Comparison of ENCODE assay signal across 7 mouse cellular contexts in the genomic region with DNA sequence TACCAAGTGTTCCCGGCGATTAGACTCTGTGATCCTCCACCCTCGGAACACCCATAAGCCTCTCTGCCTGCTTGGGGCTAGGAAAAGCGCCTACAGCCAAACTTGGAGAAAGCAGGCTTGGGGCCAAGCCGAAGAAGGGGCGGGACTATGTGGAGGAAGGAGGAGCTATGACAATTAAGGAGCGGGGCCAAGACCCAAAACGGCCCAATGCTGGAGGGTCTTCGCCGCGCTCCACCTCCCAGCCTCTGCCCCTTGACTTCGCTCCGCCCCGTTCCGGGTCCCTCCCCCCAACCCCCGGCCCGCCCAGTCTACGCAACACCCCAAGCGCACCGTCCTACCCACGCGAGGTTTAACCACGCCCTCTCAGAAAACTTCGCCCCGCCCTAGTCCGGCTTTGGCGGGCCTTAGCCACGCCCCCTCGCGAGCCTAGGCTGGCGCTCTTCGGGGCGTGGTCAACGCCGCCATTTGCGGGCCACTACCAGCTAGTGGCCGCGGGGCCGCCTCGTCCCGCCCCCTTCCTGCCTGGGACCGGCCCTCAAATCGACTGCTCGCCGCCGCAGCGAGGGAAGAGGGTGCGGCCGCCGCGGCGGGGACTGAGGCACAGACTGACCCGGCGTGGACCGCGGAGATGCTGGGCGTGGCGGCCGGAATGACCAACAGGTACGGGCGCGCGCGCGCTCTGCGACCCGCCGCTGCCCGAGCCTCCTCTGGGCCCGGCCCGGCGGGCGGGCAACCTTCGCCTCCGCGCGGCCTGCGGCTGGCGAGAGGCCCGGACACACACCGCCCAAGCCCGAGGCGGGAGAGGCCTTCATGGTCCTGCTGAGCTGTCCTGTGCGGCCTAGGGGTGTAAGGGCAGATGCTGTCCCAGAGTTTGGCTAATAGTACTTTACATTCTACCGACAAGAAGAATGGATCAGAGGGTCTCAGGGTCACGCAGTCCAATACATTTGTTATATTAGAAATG. TPM values are rescaled to one million over a fixed set of nuclear protein-coding genes. Genes with fewer than 3 reads are reported as not detected.
DNase-seq lines count a peak whose midpoint lies in the region; ATAC-seq lines count a peak whose summit lies in the region.

A gene (plus strand): TSS at position 439 of the 964 bp plus-strand sequence.

- intact Hi-C loops in left cerebral cortex, postnatal 36 days (cut with DNase I) = no loop called here

- H3K27me3 ChIP-seq in intestine, embryonic 16.5 days (replicated peaks; ENCODE audit: control insufficient read depth, insufficient read depth, low read length) = no peaks in the 10 kb centered on the region
- H3K27me3 ChIP-seq in midbrain, embryonic 11.5 days (ENCODE audit: control insufficient read depth, insufficient read depth, low read length) = no peaks in the 10 kb centered on the region

- peak within 1 kb of the TSS; percentile 76 for H3K4me3 ChIP-seq in intestine, embryonic 16.5 days (ENCODE audit: low read length)
- H3K4me3 ChIP-seq in midbrain, embryonic 11.5 days (ENCODE audit: low read depth, low read length) = peak within 1 kb of the TSS; percentile 78

- peak within 1 kb of the TSS; percentile 92 for H3K9ac ChIP-seq in intestine, embryonic 16.5 days (ENCODE audit: low read depth, low read length)
- H3K9ac ChIP-seq in midbrain, embryonic 11.5 days (ENCODE audit: low read length) = peak within 1 kb of the TSS; percentile 84

- peak; percentile 99 for ATAC-seq in intestine, embryonic 16.5 days
- ATAC-seq in midbrain, embryonic 11.5 days (ENCODE audit: low FRiP score) = peak; percentile 99

- H3K4me1 ChIP-seq in intestine, embryonic 16.5 days (ENCODE audit: control insufficient read depth, insufficient read depth, low read length) = peaks cover 18% of the 10 kb centered on the region
- H3K4me1 ChIP-seq in midbrain, embryonic 11.5 days (ENCODE audit: control insufficient read depth, insufficient read depth, low read length) = peaks cover 12% of the 10 kb centered on the region

- H3K36me3 ChIP-seq in intestine, embryonic 16.5 days (ENCODE audit: control insufficient read depth, insufficient read depth, low read length) = no peaks in the 10 kb centered on the region
- H3K36me3 ChIP-seq in midbrain, embryonic 11.5 days (ENCODE audit: control insufficient read depth, insufficient read depth, low read length) = no peaks in the 10 kb centered on the region

- peak within 1 kb of the TSS; percentile 60 for H3K4me2 ChIP-seq in intestine, embryonic 16.5 days (ENCODE audit: low read depth, low read length)
- H3K4me2 ChIP-seq in midbrain, embryonic 11.5 days = peak within 1 kb of the TSS; percentile 55

- peak; percentile 97 for DNase-seq in adrenal gland, adult 8-10 months
- DNase-seq in embryo, embryonic 9.5 days (ENCODE audit: extremely low spot score) = peak; percentile 100
- DNase-seq in gastrocnemius, postnatal 4 days (ENCODE audit: low spot score in 2 of 2) = peak; percentile 97 to 99
- DNase-seq in left cerebral cortex, postnatal 36 days (ENCODE audit: low spot score in 2 of 2) = peak; percentile 94 to 96
- DNase-seq in midbrain, embryonic 11.5 days (ENCODE audit: low spot score, missing footprints) = peak; percentile 100
- DNase-seq in skeletal muscle tissue, adult 2 months (ENCODE audit: low read depth, low spot score) = peak; percentile 99

- H3K9me3 ChIP-seq in intestine, embryonic 16.5 days (ENCODE audit: control insufficient read depth, low read length) = no peaks in the 10 kb centered on the region
- H3K9me3 ChIP-seq in midbrain, embryonic 11.5 days (ENCODE audit: control insufficient read depth, low read length) = no peaks in the 10 kb centered on the region

- WGBS in intestine, embryonic 16.5 days = under 1% methylated on average over 81 of the region's 86 CpGs
- WGBS in midbrain, embryonic 11.5 days = under 1% methylated on average over 81 of the region's 86 CpGs

- peak within 1 kb of the TSS; percentile 93 for H3K27ac ChIP-seq in intestine, embryonic 16.5 days (ENCODE audit: low read length)
- H3K27ac ChIP-seq in midbrain, embryonic 11.5 days (ENCODE audit: low read depth, low read length) = peak within 1 kb of the TSS; percentile 61; the same call in 1 of the 2 replicates

RNA-seq across cellular contexts. Expression of the gene that starts here (rescaled TPM):
- 10 to 100 TPM; 47.0 to 58.9 (median 49.3) TPM for total RNA-seq in adrenal gland, adult 8-10 months (2022)
- 100 to 1,000 TPM; 108 to 135 TPM for total RNA-seq in gastrocnemius, postnatal 4 days (2021)
- polyA plus RNA-seq in intestine, embryonic 16.5 days (2015; fragmentation: Nextera tagmentation; extraction: Ambion mirVana) = 120 and 124 TPM in 2 replicates
- 10 to 100 TPM; 21.2 to 23.2 TPM for total RNA-seq in left cerebral cortex, postnatal 36 days (2021)
- polyA plus RNA-seq in midbrain, embryonic 11.5 days (2014; fragmentation: Nextera tagmentation; extraction: Ambion mirVana) = 85.7 and 88.6 TPM in 2 replicates

Comparison
In these comparisons a context has a peak if more than half of its experiments do, and no peak if none do; other contexts are left out.
1. Peak in every context shown above with its lines: DNase-seq, ATAC-seq, H3K4me3 ChIP-seq and H3K27ac ChIP-seq.